Mouse (Mus musculus) stomach, embryonic 16.5 days (tissue): ENCODE measurements around the gene Tmem97. TPM values are rescaled to one million over a fixed set of nuclear protein-coding genes. Genes with fewer than 3 reads are reported as not detected.
A peak's percentile ranks its signal among the peaks of the same experiment; 100 is the strongest.
"Not testable (repeated sequence)": the region's sequence is repeated elsewhere in the genome, so short reads cannot be mapped to it uniquely, and the experiment has no call there.

Source experiments
- ATAC-seq: fragments of 200-750 bp; cut with Nextera tagmentation; 2 replicates; pipeline ENCODE4 v1.8.0; 2017; ENCODE audit warnings: moderate number of reproducible peaks, moderate TSS enrichment; ENCODE audit not compliant: insufficient read depth, low FRiP score
- H3K27ac ChIP-seq: fragments of 300-500 bp; sonication (generic); 2 replicates; pipeline ENCODE4 v1.5.1; 2014; ENCODE audit warnings: low read length
- H3K27me3 ChIP-seq: fragments of 300-500 bp; sonication (generic); 2 replicates; pipeline ENCODE4 v1.6.1; 2014; ENCODE audit warnings: low read length, control low read depth, mixed read lengths; ENCODE audit not compliant: control insufficient read depth, insufficient read depth
- H3K36me3 ChIP-seq: fragments of 300-500 bp; sonication (generic); 2 replicates; pipeline ENCODE4 v1.6.1; 2014; ENCODE audit warnings: low read length; ENCODE audit not compliant: control insufficient read depth, insufficient read depth
- H3K4me1 ChIP-seq: fragments of 300-500 bp; sonication (generic); 2 replicates; pipeline ENCODE4 v1.6.1; 2014; ENCODE audit warnings: low read length, control low read depth, mixed read lengths; ENCODE audit not compliant: control insufficient read depth, insufficient read depth
- H3K4me2 ChIP-seq: fragments of 300-500 bp; sonication (generic); 2 replicates; pipeline ENCODE4 v1.6.1; 2014; ENCODE audit warnings: low read depth, low read length, mixed read lengths
- H3K4me3 ChIP-seq: fragments of 300-500 bp; sonication (generic); replicated peaks from 2 replicates; pipeline ENCODE4 v1.5.1; 2014; ENCODE audit warnings: mild to moderate bottlenecking, low read length
- H3K9ac ChIP-seq: fragments of 300-500 bp; sonication (generic); 2 replicates; pipeline ENCODE4 v1.6.1; 2014; ENCODE audit warnings: low read length
- H3K9me3 ChIP-seq: fragments of 300-500 bp; sonication (generic); replicated peaks from 2 replicates; pipeline ENCODE4 v1.6.1; 2016; ENCODE audit warnings: low read length, control low read depth; ENCODE audit not compliant: control insufficient read depth
- WGBS: fragments of 180-500 bp; shearing (Covaris S2); extraction: QIAGEN DNeasy Blood & Tissue Kit; methylation state at CpG from one replicate; pipeline ENCODE4 v1.1.7; 2014; 5-methylcytosine and 5-hydroxymethylcytosine counted together
- polyA plus RNA-seq: library from polyadenylated mRNA; unstranded; fragments of >200 nt; fragmentation: Nextera tagmentation; extraction: Ambion mirVana; gene quantifications from 2 replicates; pipeline ENCODE4 v1.2.1, GENCODE M21; 2015

Tmem97 gene
- polyA plus RNA-seq, 1 experiment from 2014 or later: 213 TPM

DNA sequence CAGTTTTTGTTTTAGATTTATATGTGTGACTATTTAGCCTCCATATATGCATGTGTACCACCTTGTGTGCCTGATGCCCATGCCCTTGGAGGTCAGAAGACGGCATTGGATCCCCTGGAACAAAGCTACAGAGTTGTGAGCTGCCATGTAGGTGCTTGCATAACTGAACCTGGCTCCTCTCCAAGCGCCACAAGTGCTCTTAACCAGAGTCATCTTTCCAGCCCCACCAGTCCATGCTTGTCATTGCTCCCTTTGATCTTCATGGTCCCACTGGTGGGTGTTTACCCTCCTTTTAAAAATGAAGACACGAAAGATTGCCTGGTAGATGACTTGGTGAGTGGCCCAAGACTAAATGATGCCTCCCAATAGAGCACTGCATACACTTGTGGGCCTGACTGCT, 10.2 kb downstream of the Tmem97 start:
- no peak overlapping the region for H3K4me2 ChIP-seq
- peaks cover 15% of the 10 kb centered on the region for H3K36me3 ChIP-seq
- peaks cover 11% of the 10 kb centered on the region for H3K4me1 ChIP-seq
- no peaks in the 10 kb centered on the region for H3K27me3 ChIP-seq
- H3K9me3 ChIP-seq: no peaks in the 10 kb centered on the region
- 79% methylated on average over 3 of the region's 3 CpGs for WGBS
- no peak overlapping the region for H3K27ac ChIP-seq
- H3K4me3 ChIP-seq: no peak overlapping the region
- H3K9ac ChIP-seq: no peak overlapping the region
- no peak for ATAC-seq

DNA sequence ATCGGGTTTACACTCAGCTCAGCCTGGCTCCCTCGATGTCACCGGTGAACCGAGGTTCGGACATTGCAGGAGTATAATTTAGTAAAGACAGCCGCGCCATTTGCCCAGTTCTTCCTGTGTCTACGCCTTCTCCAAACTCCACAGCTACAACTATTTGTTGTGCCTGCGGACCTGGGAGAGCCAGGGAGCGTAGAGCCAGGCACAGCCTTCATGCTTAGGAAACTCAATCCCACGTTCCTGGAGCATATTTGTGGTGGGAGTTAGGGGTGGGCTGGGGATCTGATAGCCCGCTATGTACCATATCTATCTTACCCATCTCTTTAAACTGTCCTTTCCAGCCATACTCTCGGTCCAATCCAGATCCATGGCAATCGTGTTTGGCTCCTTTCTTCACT, 13.9 kb downstream of the Tmem97 start:
- Histone ChIP-seq H3K9me3 (no peaks in the 10 kb centered on the region), H3K27ac (peak overlapping the region; percentile 89), H3K9ac (peak overlapping the region; percentile 90), H3K4me1 (peaks cover 20% of the 10 kb centered on the region), H3K27me3 (no peaks in the 10 kb centered on the region), H3K4me3 (peak overlapping the region; percentile 66), H3K36me3 (peaks cover 12% of the 10 kb centered on the region), H3K4me2 (peak overlapping the region; percentile 85)
- ATAC-seq: no peak; the same call in 1 of the 2 replicates
- under 1% methylated on average over 14 of the region's 14 CpGs for WGBS

DNA sequence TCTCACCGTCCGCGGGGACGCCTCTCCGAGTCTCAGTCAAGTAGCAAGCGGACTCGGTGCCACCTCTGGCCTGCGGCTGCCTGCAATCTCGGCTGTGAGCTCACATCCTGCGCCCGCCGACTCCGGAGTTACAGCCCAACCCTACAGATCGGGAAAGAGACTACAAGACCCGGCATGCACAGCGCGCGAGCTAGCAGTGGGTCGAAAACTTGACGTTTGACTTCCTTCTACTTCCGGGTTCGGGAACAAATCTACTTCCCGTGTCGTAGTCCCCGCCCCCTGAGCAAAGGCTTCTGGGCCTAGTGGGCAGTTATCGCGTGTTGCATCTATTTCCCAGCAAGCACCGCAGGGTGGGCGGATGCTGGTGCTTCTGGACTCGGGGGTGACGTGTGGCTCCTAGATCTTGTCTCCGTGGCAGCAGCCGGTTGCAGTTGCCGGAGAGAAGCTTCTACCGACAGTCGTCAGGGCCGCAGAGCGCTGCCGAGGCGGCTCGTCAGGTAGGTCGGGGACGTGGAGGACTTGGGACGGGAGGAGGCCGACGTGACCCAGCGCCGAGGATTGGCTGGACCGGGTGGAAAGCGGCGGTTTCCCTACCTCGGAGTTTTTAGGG, 14.4 kb downstream of the Tmem97 start, which contains the start of the genes Tnfaip1 and Ift20:
Gene Tnfaip1, minus strand, starts transcription at position 253 of the 610 bp plus-strand sequence.
Gene Ift20, plus strand, starts transcription at position 282 of the 610 bp plus-strand sequence.
- H3K4me3 ChIP-seq: peak within 1 kb of the TSS; percentile 66
- H3K4me2 ChIP-seq: peak within 1 kb of the TSS; percentile 85
- peak within 1 kb of the TSS; percentile 92 for H3K27ac ChIP-seq
- peaks cover 9% of the 10 kb centered on the region for H3K36me3 ChIP-seq
- H3K4me1 ChIP-seq: peaks cover 20% of the 10 kb centered on the region
- H3K9me3 ChIP-seq: no peaks in the 10 kb centered on the region
- H3K27me3 ChIP-seq: no peaks in the 10 kb centered on the region
- peak within 1 kb of the TSS; percentile 90 for H3K9ac ChIP-seq
- under 1% methylated on average over 52 of the region's 52 CpGs for WGBS
- peak; percentile 98 for ATAC-seq

DNA sequence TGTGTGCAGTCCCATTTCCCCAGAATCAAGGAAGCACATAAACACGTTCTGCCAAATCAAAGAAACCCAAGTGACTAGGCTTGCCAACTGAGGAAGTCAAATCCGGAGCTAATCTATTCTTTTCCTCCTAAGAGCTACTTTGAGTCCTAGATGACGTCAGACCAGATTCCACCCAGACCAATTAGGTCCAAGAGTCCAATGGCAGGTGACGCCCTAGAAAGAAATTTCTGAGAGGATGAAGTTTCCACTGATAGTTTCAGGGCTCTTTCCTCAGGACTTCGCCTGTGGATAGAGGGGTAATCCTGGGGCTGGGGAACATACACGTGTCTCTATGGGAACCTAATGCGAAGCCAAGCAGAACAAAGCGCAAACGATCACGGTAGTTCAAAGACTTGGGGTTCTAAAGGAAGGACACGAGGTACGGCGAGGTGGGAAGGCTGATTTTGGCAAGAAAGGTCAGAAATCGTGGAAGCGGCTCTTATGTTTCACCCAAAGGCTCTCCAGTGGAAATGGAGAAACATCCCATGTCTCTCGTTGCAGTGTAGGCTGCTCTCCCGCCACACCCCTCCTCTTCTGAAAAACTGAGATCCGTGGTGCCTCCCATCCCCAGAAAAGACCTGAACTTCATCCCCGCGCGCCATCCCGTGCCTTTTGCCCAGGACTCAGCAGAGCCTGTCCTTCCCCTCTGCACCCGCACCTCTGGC, 15.0 kb downstream of the Tmem97 start:
- no peaks in the 10 kb centered on the region for H3K9me3 ChIP-seq
- peak; percentile 41 for ATAC-seq
- H3K9ac ChIP-seq: peak overlapping the region; percentile 81
- H3K27me3 ChIP-seq: no peaks in the 10 kb centered on the region
- under 1% methylated on average over 23 of the region's 23 CpGs for WGBS
- H3K27ac ChIP-seq: peak overlapping the region; percentile 92
- H3K4me1 ChIP-seq: peaks cover 20% of the 10 kb centered on the region
- H3K4me3 ChIP-seq: peak overlapping the region; percentile 66
- H3K36me3 ChIP-seq: peaks cover 3% of the 10 kb centered on the region
- peak overlapping the region; percentile 71 for H3K4me2 ChIP-seq

DNA sequence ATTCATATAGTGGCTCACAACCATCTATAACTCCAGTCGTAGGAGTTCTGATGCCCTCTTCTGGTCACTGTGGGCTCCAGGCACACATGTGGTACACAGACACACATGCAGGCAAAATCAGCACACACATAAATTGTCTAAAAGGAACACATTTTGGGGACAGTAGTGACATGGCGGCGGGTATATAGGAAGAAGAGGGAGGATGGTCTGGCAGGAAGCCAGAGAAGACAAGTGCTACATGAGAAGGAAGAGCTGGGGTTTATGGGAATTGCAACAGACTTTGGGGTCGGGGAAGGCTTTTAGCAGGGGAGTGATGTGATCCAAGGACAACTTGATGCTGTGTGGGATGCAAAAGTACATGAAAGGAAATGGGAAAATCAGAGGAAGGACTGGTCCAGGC, 16.1 kb downstream of the Tmem97 start:
- H3K9ac ChIP-seq: peak overlapping the region; percentile 81; the same call in 1 of the 2 replicates
- 83% methylated on average over 4 of the region's 4 CpGs for WGBS
- H3K36me3 ChIP-seq: peaks cover 1% of the 10 kb centered on the region; the same call in 1 of the 2 replicates
- peak overlapping the region; percentile 71 for H3K4me2 ChIP-seq
- no peak for ATAC-seq
- H3K4me3 ChIP-seq: peak overlapping the region; percentile 66
- no peaks in the 10 kb centered on the region for H3K9me3 ChIP-seq
- H3K4me1 ChIP-seq: peaks cover 20% of the 10 kb centered on the region
- no peaks in the 10 kb centered on the region for H3K27me3 ChIP-seq
- no peak overlapping the region for H3K27ac ChIP-seq

DNA sequence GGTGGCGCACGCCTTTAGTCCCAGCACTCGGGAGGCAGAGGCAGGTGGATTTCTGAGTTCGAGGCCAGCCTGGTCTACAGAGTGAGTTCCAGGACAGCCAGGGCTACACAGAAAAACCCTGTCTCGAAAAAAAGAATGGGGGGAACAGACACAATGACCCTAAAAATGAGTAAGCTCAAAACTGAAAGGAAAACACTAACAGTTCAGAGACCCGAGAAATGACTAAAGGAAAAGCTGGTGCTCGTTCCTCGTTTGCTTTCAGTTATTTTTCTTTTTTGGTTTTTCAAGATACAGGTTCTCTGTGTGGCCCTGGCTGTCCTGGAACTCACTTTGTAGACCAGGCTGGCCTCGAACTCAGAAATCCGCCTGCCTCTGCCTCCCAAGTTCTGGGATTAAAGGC, 19.1 kb downstream of the Tmem97 start:
- not testable (repeated sequence) for ATAC-seq, H3K4me1 ChIP-seq, H3K27ac ChIP-seq, H3K4me2 ChIP-seq, H3K9me3 ChIP-seq, H3K9ac ChIP-seq, H3K27me3 ChIP-seq, H3K4me3 ChIP-seq
- WGBS: 91% methylated on average over 10 of the region's 10 CpGs
- H3K36me3 ChIP-seq: peaks cover 20% of the 10 kb centered on the region; the same call in 1 of the 2 replicates

DNA sequence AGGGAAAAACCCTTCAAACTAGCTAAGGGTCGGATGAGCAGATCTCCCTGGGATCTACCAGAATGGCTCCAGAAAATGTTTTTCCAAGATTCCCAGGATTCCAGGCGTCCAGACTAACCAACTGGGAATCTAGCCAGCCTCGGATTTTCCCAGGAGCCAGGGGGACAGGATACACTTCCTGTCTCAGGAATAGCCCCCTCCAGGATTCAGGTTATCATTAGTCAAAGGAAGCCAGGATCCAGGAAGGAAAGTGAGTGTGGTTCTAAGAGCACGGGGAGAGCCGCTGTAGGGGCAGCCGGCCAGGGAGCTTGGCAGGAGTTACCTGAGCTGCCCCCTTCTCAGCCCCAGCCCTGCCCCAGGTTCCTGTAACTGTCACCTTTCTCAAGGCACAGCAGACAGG, 19.5 kb downstream of the Tmem97 start:
- peak overlapping the region; percentile 22; the same call in 1 of the 2 replicates for H3K27ac ChIP-seq
- H3K4me3 ChIP-seq: no peak overlapping the region
- H3K36me3 ChIP-seq: peaks cover 20% of the 10 kb centered on the region; the same call in 1 of the 2 replicates
- H3K4me2 ChIP-seq: no peak overlapping the region
- no peaks in the 10 kb centered on the region for H3K27me3 ChIP-seq
- H3K9ac ChIP-seq: no peak overlapping the region
- no peaks in the 10 kb centered on the region for H3K9me3 ChIP-seq
- H3K4me1 ChIP-seq: peaks cover 9% of the 10 kb centered on the region; the same call in 1 of the 2 replicates
- WGBS: 63% methylated on average over 6 of the region's 6 CpGs
- ATAC-seq: no peak

DNA sequence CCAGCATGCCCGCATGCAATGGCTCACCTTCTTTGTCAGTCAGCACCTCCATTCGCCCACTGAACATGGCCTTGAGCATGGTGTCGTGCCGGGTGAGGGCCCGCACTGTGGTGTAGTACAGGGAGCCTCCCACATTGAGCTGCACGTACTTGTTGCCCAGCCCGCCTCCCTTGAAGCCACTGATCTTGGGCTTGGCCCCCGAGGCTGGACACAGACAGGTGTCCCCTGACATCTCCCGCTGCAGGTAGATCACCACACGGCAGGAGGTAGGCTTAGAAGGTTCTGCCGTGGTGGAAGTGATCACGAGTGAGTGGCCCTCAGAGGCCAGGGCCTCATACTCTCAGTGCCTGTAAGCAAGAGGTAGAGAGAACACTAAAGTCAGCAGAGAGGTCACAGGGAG, 20.6 kb downstream of the Tmem97 start:
- 89% methylated on average over 12 of the region's 12 CpGs for WGBS
- H3K9ac ChIP-seq: no peak overlapping the region
- H3K9me3 ChIP-seq: no peaks in the 10 kb centered on the region
- H3K27me3 ChIP-seq: no peaks in the 10 kb centered on the region
- H3K4me2 ChIP-seq: no peak overlapping the region
- peaks cover 23% of the 10 kb centered on the region for H3K36me3 ChIP-seq
- peaks cover 7% of the 10 kb centered on the region; the same call in 1 of the 2 replicates for H3K4me1 ChIP-seq
- H3K4me3 ChIP-seq: no peak overlapping the region
- H3K27ac ChIP-seq: no peak overlapping the region
- ATAC-seq: no peak

DNA sequence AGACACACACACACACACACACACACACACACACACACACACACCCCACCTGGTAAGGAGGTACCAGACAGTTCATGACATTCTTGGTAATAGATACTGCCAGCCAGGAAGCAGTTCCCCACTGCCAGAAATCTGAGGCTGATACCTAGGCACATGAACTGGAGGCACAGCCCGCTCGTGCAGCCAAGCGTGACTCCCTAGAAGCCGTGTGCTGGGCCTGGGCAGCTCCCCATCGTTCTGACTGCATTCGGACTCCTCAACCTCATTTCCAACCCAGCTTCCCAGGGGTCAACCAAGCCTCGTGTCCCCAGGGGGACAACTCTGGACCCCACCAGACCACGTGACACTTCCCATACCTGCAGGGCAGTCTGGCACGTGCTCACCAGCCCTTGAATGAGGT, 21.9 kb downstream of the Tmem97 start:
- no peak for ATAC-seq
- no peak overlapping the region for H3K4me3 ChIP-seq
- H3K9me3 ChIP-seq: no peaks in the 10 kb centered on the region
- H3K4me1 ChIP-seq: no peaks in the 10 kb centered on the region
- 88% methylated on average over 9 of the region's 9 CpGs for WGBS
- H3K27ac ChIP-seq: no peak overlapping the region
- H3K9ac ChIP-seq: no peak overlapping the region
- peaks cover 29% of the 10 kb centered on the region for H3K36me3 ChIP-seq
- no peak overlapping the region for H3K4me2 ChIP-seq
- H3K27me3 ChIP-seq: no peaks in the 10 kb centered on the region
